Mouse (Mus musculus) ES-E14 (cell line): Measurements from ENCODE around the gene St6galnac3.

ENCODE experiments used
- CHD2 ChIP-seq: IDR thresholded peaks from 2 replicates; pipeline ENCODE4 v1.6.1; 2014; ENCODE audit warnings: mild to moderate bottlenecking, low read depth, low read length, inconsistent platforms
- HCFC1 ChIP-seq: IDR thresholded peaks from 2 replicates; pipeline ENCODE4 v1.6.1; 2012; ENCODE audit warnings: low read length, inconsistent platforms, borderline replicate concordance; ENCODE audit not compliant: insufficient read depth
- ZC3H11A ChIP-seq: IDR thresholded peaks from 2 replicates; pipeline ENCODE4 v1.6.1; 2012; ENCODE audit warnings: low read depth, mild to moderate bottlenecking, inconsistent platforms, low read length, borderline replicate concordance
- ZNF384 ChIP-seq: IDR thresholded peaks from 2 replicates; pipeline ENCODE4 v1.6.1; 2012; ENCODE audit warnings: low read depth, low read length, inconsistent platforms

- no peak for TF ChIP-seq ZNF384
- no peak for TF ChIP-seq HCFC1
- TF ChIP-seq CHD2, result no peak
- TF ChIP-seq ZC3H11A, result no peak
Measured at GRCm38 (mm10) chr3:153553226-153553625, 171.7 kb downstream of the St6galnac3 start.
